Comparison of ENCODE assay signal across 10 mouse cellular contexts in the genomic region with DNA sequence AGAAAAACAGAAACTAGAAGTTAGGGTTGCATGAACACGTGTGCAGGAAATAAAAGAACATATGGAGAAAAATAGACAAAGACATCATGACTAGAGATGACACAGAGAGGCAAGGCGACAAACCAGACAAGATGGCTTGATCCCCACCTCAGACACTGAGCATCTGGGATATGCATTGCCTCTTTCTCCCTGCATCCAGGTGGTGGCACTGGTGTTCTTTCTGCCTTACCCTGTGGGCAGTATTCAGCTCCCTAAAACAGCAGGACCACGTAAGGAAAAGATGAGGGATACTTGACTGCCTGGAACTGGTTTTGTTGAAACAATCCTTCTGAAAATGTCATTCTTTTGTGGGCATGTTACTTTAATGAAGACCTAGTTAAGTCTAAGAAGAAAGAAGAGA.
DNase-seq lines count a peak whose midpoint lies in the region; ATAC-seq and TF ChIP-seq lines count a peak whose summit lies in the region.
"Had no signal": no experiment of that assay in that cellular context is flagged by ENCODE, and none has a peak within 500 bp of the region (broad histone marks: within the 10 kb centered on the region; RNA-seq: fewer than 3 reads in every experiment).

No protein-coding gene starts in this region.

- no peaks in the 10 kb centered on the region for H3K36me3 ChIP-seq in CH12.LX (replicated peaks in 1 of 2; ENCODE audit: control insufficient read depth in 1 of 2, insufficient read depth in 1 of 2, low read length in 1 of 2)
- no peaks in the 10 kb centered on the region for H3K36me3 ChIP-seq in embryonic facial prominence, embryonic 14.5 days (ENCODE audit: control insufficient read depth, insufficient read depth, low read length)
- no peaks in the 10 kb centered on the region for H3K36me3 ChIP-seq in intestine, embryonic 16.5 days (ENCODE audit: control insufficient read depth, insufficient read depth, low read length)
- no peaks in the 10 kb centered on the region for H3K36me3 ChIP-seq in neural tube, embryonic 14.5 days (ENCODE audit: control insufficient read depth, insufficient read depth, low read length)
- H3K36me3 ChIP-seq: embryonic facial prominence, embryonic 12.5 days; midbrain, embryonic 12.5 days had no signal

- 13% methylated on average over 3 of the region's 3 CpGs for WGBS in embryonic facial prominence, embryonic 14.5 days
- WGBS in intestine, embryonic 16.5 days, result 26% methylated on average over 3 of the region's 3 CpGs
- 18% methylated on average over 3 of the region's 3 CpGs for WGBS in neural tube, embryonic 14.5 days

- H3K4me2 ChIP-seq in CH12.LX (ENCODE audit: insufficient read depth, low read depth, poor library complexity, severe bottlenecking), result no peak overlapping the region
- no peak overlapping the region for H3K4me2 ChIP-seq in embryonic facial prominence, embryonic 14.5 days (ENCODE audit: low read depth, low read length)
- no peak overlapping the region for H3K4me2 ChIP-seq in intestine, embryonic 16.5 days (ENCODE audit: low read depth, low read length)
- H3K4me2 ChIP-seq in neural tube, embryonic 14.5 days (ENCODE audit: low read depth, low read length), result no peak overlapping the region
- H3K4me2 ChIP-seq: embryonic facial prominence, embryonic 12.5 days; midbrain, embryonic 12.5 days had no signal

- no peak for TF ChIP-seq EP300 in CH12.LX (IDR thresholded peaks at IDR 0.05; ENCODE audit: low read length)

- TF ChIP-seq CTCF in CH12.LX (conservative IDR thresholded peaks at IDR 0.05 in 1 of 2, IDR thresholded peaks at IDR 0.05 in 1 of 2; ENCODE audit: low read depth in 2 of 2, low read length in 2 of 2), result peak; percentile 23 to 75; a peak in 3 of 4 replicates

- H3K4me1 ChIP-seq in CH12.LX (ENCODE audit: control insufficient read depth in 1 of 2, insufficient read depth in 2 of 2), result peaks cover 0 to 13% of the 10 kb centered on the region in 2 experiments; a peak in 2 of 4 replicates
- no peaks in the 10 kb centered on the region for H3K4me1 ChIP-seq in embryonic facial prominence, embryonic 14.5 days (ENCODE audit: control insufficient read depth, insufficient read depth, low read length)
- H3K4me1 ChIP-seq in intestine, embryonic 16.5 days (ENCODE audit: control insufficient read depth, insufficient read depth, low read length), result no peaks in the 10 kb centered on the region
- no peaks in the 10 kb centered on the region for H3K4me1 ChIP-seq in neural tube, embryonic 14.5 days (ENCODE audit: control insufficient read depth, insufficient read depth, low read length)
- H3K4me1 ChIP-seq: embryonic facial prominence, embryonic 12.5 days; midbrain, embryonic 12.5 days had no signal

- DNase-seq in CH12.LX (ENCODE audit: extremely low read depth), result no peak
- peak; percentile 49 for DNase-seq in Muller cell, postnatal 12 days (ENCODE audit: inconsistent ontology term)
- DNase-seq in embryonic facial prominence, embryonic 14.5 days (ENCODE audit: low spot score), result peak; percentile 70
- DNase-seq in left cerebral cortex, adult 18-20 months (ENCODE audit: low spot score in 2 of 2), result peak; percentile 61 to 67
- no peak for DNase-seq in spleen, postnatal 10 days (ENCODE audit: low spot score in 2 of 2)

- in situ Hi-C loops in CH12.LX (cut with MboI; ENCODE audit: low pct_ligation_motif_present, low pct_unique_long_range_greater_than_20kb, low sequenced_read_pairs), result loop anchor here (10.0 kb wide), 1 partner anchor 212 kb away; no protein-coding TSS in a partner anchor

- peak; percentile 79 for TF ChIP-seq RAD21 in CH12.LX (IDR thresholded peaks at IDR 0.05; ENCODE audit: low read depth, low read length)

- no peak overlapping the region for H3K27ac ChIP-seq in CH12.LX (ENCODE audit: insufficient read depth, low read depth)
- H3K27ac ChIP-seq in embryonic facial prominence, embryonic 14.5 days (replicated peaks; ENCODE audit: low read depth, low read length), result no peak overlapping the region
- no peak overlapping the region for H3K27ac ChIP-seq in intestine, embryonic 16.5 days (ENCODE audit: low read length)
- H3K27ac ChIP-seq in neural tube, embryonic 14.5 days (ENCODE audit: low read depth, low read length), result no peak overlapping the region
- H3K27ac ChIP-seq: embryonic facial prominence, embryonic 12.5 days; midbrain, embryonic 12.5 days had no signal

- TF ChIP-seq POLR2A in CH12.LX (IDR thresholded peaks at IDR 0.05; ENCODE audit: low read depth, low read length), result no peak

- H3K9me3 ChIP-seq in CH12.LX (replicated peaks; ENCODE audit: low read length), result no peaks in the 10 kb centered on the region
- no peaks in the 10 kb centered on the region for H3K9me3 ChIP-seq in embryonic facial prominence, embryonic 14.5 days (ENCODE audit: control insufficient read depth, low read length)
- H3K9me3 ChIP-seq in intestine, embryonic 16.5 days (ENCODE audit: control insufficient read depth, low read length), result no peaks in the 10 kb centered on the region
- H3K9me3 ChIP-seq in neural tube, embryonic 14.5 days (ENCODE audit: control insufficient read depth, low read length), result no peaks in the 10 kb centered on the region
- H3K9me3 ChIP-seq: embryonic facial prominence, embryonic 12.5 days; midbrain, embryonic 12.5 days had no signal

- dilution Hi-C loops in CH12.LX (cut with MboI; ENCODE audit: extremely low pct_ligation_motif_present, extremely low pct_unique_long_range_greater_than_20kb, low sequenced_read_pairs), result no loop called here

- no peaks in the 10 kb centered on the region for H3K79me2 ChIP-seq in CH12.LX (replicated peaks; ENCODE audit: control insufficient read depth, extremely low read depth, insufficient read depth, poor library complexity, severe bottlenecking)

- H3K27me3 ChIP-seq in CH12.LX (replicated peaks), result no peaks in the 10 kb centered on the region
- no peaks in the 10 kb centered on the region for H3K27me3 ChIP-seq in embryonic facial prominence, embryonic 14.5 days (replicated peaks; ENCODE audit: control insufficient read depth, insufficient read depth, low read length)
- H3K27me3 ChIP-seq in intestine, embryonic 16.5 days (replicated peaks; ENCODE audit: control insufficient read depth, insufficient read depth, low read length), result no peaks in the 10 kb centered on the region
- H3K27me3 ChIP-seq in neural tube, embryonic 14.5 days (ENCODE audit: control insufficient read depth, insufficient read depth, low read length), result no peaks in the 10 kb centered on the region
- H3K27me3 ChIP-seq: embryonic facial prominence, embryonic 12.5 days; midbrain, embryonic 12.5 days had no signal

- H3K4me3 ChIP-seq in CH12.LX (replicated peaks in 1 of 3; ENCODE audit: low read depth in 2 of 3, low read length in 2 of 3, poor library complexity in 1 of 3), result no peak overlapping the region
- H3K4me3 ChIP-seq in embryonic facial prominence, embryonic 14.5 days (ENCODE audit: low read depth, low read length), result no peak overlapping the region
- H3K4me3 ChIP-seq in intestine, embryonic 16.5 days (ENCODE audit: low read length), result no peak overlapping the region
- no peak overlapping the region for H3K4me3 ChIP-seq in neural tube, embryonic 14.5 days (ENCODE audit: low read depth, low read length)
- H3K4me3 ChIP-seq: embryonic facial prominence, embryonic 12.5 days; midbrain, embryonic 12.5 days had no signal

- H3K9ac ChIP-seq in CH12.LX (ENCODE audit: insufficient read depth, low read depth), result no peak overlapping the region
- no peak overlapping the region for H3K9ac ChIP-seq in embryonic facial prominence, embryonic 14.5 days (ENCODE audit: low read depth, low read length)
- H3K9ac ChIP-seq in intestine, embryonic 16.5 days (ENCODE audit: low read depth, low read length), result no peak overlapping the region
- H3K9ac ChIP-seq in neural tube, embryonic 14.5 days (replicated peaks; ENCODE audit: low read depth, low read length), result no peak overlapping the region
- H3K9ac ChIP-seq: embryonic facial prominence, embryonic 12.5 days; midbrain, embryonic 12.5 days had no signal

- ATAC-seq in embryonic facial prominence, embryonic 14.5 days (ENCODE audit: low read depth), result 0 out of 2 replicates have a peak, but pooled peaks have one; percentile 60
- peak; percentile 51 for ATAC-seq in intestine, embryonic 16.5 days
- peak; percentile 81; the same call in 1 of the 2 replicates for ATAC-seq in neural tube, embryonic 14.5 days (ENCODE audit: low read depth)
- ATAC-seq in monocyte, adult 5-6 weeks (replicated peaks; ENCODE audit: insufficient number of reproducible peaks, low FRiP score, low TSS enrichment, poor library complexity, severe bottlenecking), result no peak

TF ChIP-seq in CH12.LX, 34 proteins besides CTCF, POLR2A, EP300 and RAD21:
- peak; percentile 71 for TF ChIP-seq SMC3 (IDR thresholded peaks at IDR 0.05; ENCODE audit: low read depth, low read length)
- TF ChIP-seq JUND (conservative IDR thresholded peaks at IDR 0.05; ENCODE audit: low read depth, low read length), result no peak

Comparison
In these comparisons a context has a peak if more than half of its experiments do, and no peak if none do; other contexts are left out.
1. DNase-seq: peak in Muller cell, postnatal 12 days (single experiment), embryonic facial prominence, embryonic 14.5 days (single experiment) and left cerebral cortex, adult 18-20 months (2 of 2); none in CH12.LX (single experiment) and spleen, postnatal 10 days (0 of 2).